Mouse (Mus musculus) erythroblast, embryonic 14.5 days (primary cell): ENCODE data around the gene Nhsl2.

Source experiments
- GATA1 ChIP-seq: IDR thresholded peaks from 2 replicates; pipeline ENCODE4 v1.6.1; 2012; ENCODE audit warnings: low read length, inconsistent platforms, mixed read lengths
- TAL1 ChIP-seq: IDR thresholded peaks from 3 replicates; pipeline ENCODE4 v1.6.1; 2012; ENCODE audit warnings: low read length, inconsistent platforms, mixed read lengths

DNA sequence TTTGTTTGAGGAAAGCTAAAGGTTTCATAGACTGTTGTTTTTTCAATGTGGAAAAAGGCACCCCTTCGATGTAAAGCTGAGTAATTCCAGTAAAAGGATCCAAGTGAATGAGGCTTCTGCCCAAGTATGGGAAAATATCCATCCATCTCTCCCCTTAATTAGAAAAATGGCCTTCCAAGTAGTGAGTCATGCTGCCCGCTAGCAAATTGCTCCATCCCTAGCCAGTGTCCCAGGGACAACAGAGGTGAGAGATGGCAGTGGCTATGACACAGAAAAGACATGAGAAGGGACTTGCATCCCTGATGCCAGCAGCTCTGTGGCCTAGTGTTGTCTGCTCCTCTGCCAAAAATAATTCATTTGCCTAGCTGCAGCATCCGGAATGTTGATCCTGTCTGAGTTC lies 114.5 kb downstream of the Nhsl2 start:
- TF ChIP-seq GATA1 (no peak), TAL1 (no peak)
